Mouse (Mus musculus): ENCODE measurements around the gene Grhl3.

Grhl3 gene

GRCm38 (mm10) chr4:135493691-135494520, 79.5 kb downstream of the Grhl3 start:
- peak; percentile 55 for DNase-seq (ENCODE audit: low spot score)

- no peak for DNase-seq (ENCODE audit: low spot score)
Measured at GRCm38 (mm10) chr4:135493271-135493670, 80.2 kb downstream of the Grhl3 start.

All from urinary bladder, postnatal 14 days (tissue).